Mouse (Mus musculus): ENCODE data around the gene Pank4. TPM values are rescaled to one million over a fixed set of nuclear protein-coding genes. Genes with fewer than 3 reads are reported as not detected.

Pank4 gene
- polyA plus RNA-seq, 1 experiment from 2014 or later, result 47.2 TPM

- WGBS, result 19% methylated on average over 20 of the region's 20 CpGs
- Histone ChIP-seq H3K4me1 (replicated peaks; ENCODE audit: control insufficient read depth, insufficient read depth, low read length) (peaks cover 26% of the 10 kb centered on the region), H3K9ac (ENCODE audit: low read depth, low read length) (no peak overlapping the region), H3K4me3 (ENCODE audit: low read depth, low read length) (peak overlapping the region; percentile 41), H3K27ac (ENCODE audit: low read depth, low read length) (no peak overlapping the region), H3K9me3 (ENCODE audit: control insufficient read depth, low read length) (no peaks in the 10 kb centered on the region), H3K36me3 (ENCODE audit: control insufficient read depth, insufficient read depth, low read length) (no peaks in the 10 kb centered on the region), H3K27me3 (replicated peaks; ENCODE audit: control insufficient read depth, insufficient read depth, low read length) (peaks cover 84% of the 10 kb centered on the region), H3K4me2 (peak overlapping the region; percentile 57)
- ATAC-seq (replicated peaks; ENCODE audit: low FRiP score) (no peak), DNase-seq (ENCODE audit: low spot score) (no peak)
Observed at GRCm38 (mm10) chr4:154960021-154960689, 3.8 kb upstream of the Pank4 start.

- Histone ChIP-seq H3K27me3 (replicated peaks; ENCODE audit: control insufficient read depth, insufficient read depth, low read length) (peaks cover 78% of the 10 kb centered on the region), H3K9me3 (ENCODE audit: control insufficient read depth, low read length) (no peaks in the 10 kb centered on the region), H3K36me3 (ENCODE audit: control insufficient read depth, insufficient read depth, low read length) (no peaks in the 10 kb centered on the region), H3K4me2 (peak within 1 kb of the TSS; percentile 57), H3K4me3 (ENCODE audit: low read depth, low read length) (peak within 1 kb of the TSS; percentile 41), H3K4me1 (replicated peaks; ENCODE audit: control insufficient read depth, insufficient read depth, low read length) (peaks cover 31% of the 10 kb centered on the region), H3K9ac (ENCODE audit: low read depth, low read length) (no peak within 1 kb of the TSS), H3K27ac (ENCODE audit: low read depth, low read length) (no peak within 1 kb of the TSS)
- ATAC-seq (replicated peaks; ENCODE audit: low FRiP score), result no peak
- WGBS, result 1% methylated on average over 65 of the region's 65 CpGs
- DNase-seq (ENCODE audit: low spot score), result no peak
Observed at GRCm38 (mm10) chr4:154960690-154961225, 3.2 kb upstream of the Pank4 start, which contains the start of gene Hes5. Hes5 (plus strand) TSS chr4:154960923.

DNA sequence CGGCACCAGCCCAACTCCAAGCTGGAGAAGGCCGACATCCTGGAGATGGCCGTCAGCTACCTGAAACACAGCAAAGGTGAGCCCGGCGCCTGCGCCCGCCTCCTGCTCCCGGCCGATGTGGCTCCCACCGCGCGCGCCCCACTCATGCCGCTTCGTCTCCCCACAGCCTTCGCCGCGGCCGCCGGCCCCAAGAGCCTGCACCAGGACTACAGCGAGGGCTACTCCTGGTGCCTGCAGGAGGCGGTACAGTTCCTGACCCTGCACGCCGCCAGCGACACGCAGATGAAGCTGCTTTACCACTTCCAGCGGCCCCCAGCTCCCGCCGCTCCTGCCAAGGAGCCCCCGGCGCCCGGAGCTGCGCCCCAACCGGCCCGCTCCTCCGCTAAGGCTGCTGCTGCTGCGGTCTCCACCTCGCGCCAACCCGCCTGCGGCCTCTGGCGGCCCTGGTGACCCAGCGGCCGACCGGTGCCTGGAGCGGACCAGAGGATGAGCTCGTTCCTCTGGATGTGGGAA is 2.6 kb upstream of the Pank4 start:
- Histone ChIP-seq H3K27ac (ENCODE audit: low read depth, low read length) (no peak overlapping the region), H3K9me3 (ENCODE audit: control insufficient read depth, low read length) (no peaks in the 10 kb centered on the region), H3K9ac (ENCODE audit: low read depth, low read length) (no peak overlapping the region), H3K4me1 (replicated peaks; ENCODE audit: control insufficient read depth, insufficient read depth, low read length) (peaks cover 36% of the 10 kb centered on the region), H3K27me3 (replicated peaks; ENCODE audit: control insufficient read depth, insufficient read depth, low read length) (peaks cover 73% of the 10 kb centered on the region), H3K4me3 (ENCODE audit: low read depth, low read length) (peak overlapping the region; percentile 41), H3K36me3 (ENCODE audit: control insufficient read depth, insufficient read depth, low read length) (peaks cover 2% of the 10 kb centered on the region; the same call in 1 of the 2 replicates), H3K4me2 (peak overlapping the region; percentile 57)
- ATAC-seq (replicated peaks; ENCODE audit: low FRiP score), result no peak
- DNase-seq (ENCODE audit: low spot score), result no peak
- WGBS, result under 1% methylated on average over 47 of the region's 47 CpGs

- H3K27ac ChIP-seq (ENCODE audit: low read depth, low read length), result no peak overlapping the region
- no peak overlapping the region; the same call in 1 of the 2 replicates for H3K4me2 ChIP-seq
- H3K36me3 ChIP-seq (ENCODE audit: control insufficient read depth, insufficient read depth, low read length), result peaks cover 3% of the 10 kb centered on the region; the same call in 1 of the 2 replicates
- peaks cover 38% of the 10 kb centered on the region for H3K4me1 ChIP-seq (replicated peaks; ENCODE audit: control insufficient read depth, insufficient read depth, low read length)
- no peaks in the 10 kb centered on the region for H3K9me3 ChIP-seq (ENCODE audit: control insufficient read depth, low read length)
- H3K9ac ChIP-seq (ENCODE audit: low read depth, low read length), result no peak overlapping the region
- ATAC-seq (replicated peaks; ENCODE audit: low FRiP score), result no peak
- 17% methylated on average over 13 of the region's 13 CpGs for WGBS
- H3K4me3 ChIP-seq (ENCODE audit: low read depth, low read length), result peak overlapping the region; percentile 41
- no peak for DNase-seq (ENCODE audit: low spot score)
- H3K27me3 ChIP-seq (replicated peaks; ENCODE audit: control insufficient read depth, insufficient read depth, low read length), result peaks cover 67% of the 10 kb centered on the region
Observed at GRCm38 (mm10) chr4:154961911-154962310, 2.0 kb upstream of the Pank4 start.

DNA sequence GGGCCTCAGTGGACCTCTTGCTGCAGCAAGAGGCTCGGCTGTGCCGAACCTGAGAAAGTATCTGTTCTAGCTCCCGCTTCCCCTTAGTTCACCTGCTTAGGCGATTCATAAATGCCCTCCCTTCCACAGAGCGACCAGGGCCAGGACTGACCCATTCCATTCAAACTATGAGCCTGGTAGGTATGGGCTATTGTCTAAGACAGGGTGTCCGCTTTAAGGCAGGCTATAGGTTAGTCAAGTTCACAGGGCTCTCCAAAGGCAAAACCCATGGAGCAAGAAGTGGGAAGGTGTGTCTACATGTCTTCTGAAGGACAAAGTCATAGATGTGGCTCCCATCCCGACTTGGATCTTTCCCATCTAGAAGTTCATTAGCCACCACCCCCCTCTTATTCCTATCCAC is 1.2 kb upstream of the Pank4 start:
- Histone ChIP-seq H3K9me3 (ENCODE audit: control insufficient read depth, low read length) (no peaks in the 10 kb centered on the region), H3K4me2 (no peak overlapping the region), H3K27me3 (replicated peaks; ENCODE audit: control insufficient read depth, insufficient read depth, low read length) (peaks cover 59% of the 10 kb centered on the region), H3K27ac (ENCODE audit: low read depth, low read length) (no peak overlapping the region), H3K4me3 (ENCODE audit: low read depth, low read length) (no peak overlapping the region), H3K4me1 (replicated peaks; ENCODE audit: control insufficient read depth, insufficient read depth, low read length) (peaks cover 38% of the 10 kb centered on the region), H3K9ac (ENCODE audit: low read depth, low read length) (no peak overlapping the region), H3K36me3 (ENCODE audit: control insufficient read depth, insufficient read depth, low read length) (peaks cover 3% of the 10 kb centered on the region; the same call in 1 of the 2 replicates)
- DNase-seq (ENCODE audit: low spot score) (no peak), ATAC-seq (replicated peaks; ENCODE audit: low FRiP score) (no peak)
- 81% methylated on average over 7 of the region's 7 CpGs for WGBS

- Histone ChIP-seq H3K9ac (ENCODE audit: low read depth, low read length) (peak overlapping the region; percentile 94; the same call in 1 of the 2 replicates), H3K27ac (ENCODE audit: low read depth, low read length) (no peak overlapping the region), H3K4me2 (peak overlapping the region; percentile 59), H3K27me3 (replicated peaks; ENCODE audit: control insufficient read depth, insufficient read depth, low read length) (peaks cover 53% of the 10 kb centered on the region), H3K4me1 (replicated peaks; ENCODE audit: control insufficient read depth, insufficient read depth, low read length) (peaks cover 35% of the 10 kb centered on the region), H3K9me3 (ENCODE audit: control insufficient read depth, low read length) (no peaks in the 10 kb centered on the region), H3K4me3 (ENCODE audit: low read depth, low read length) (peak overlapping the region; percentile 92), H3K36me3 (ENCODE audit: control insufficient read depth, insufficient read depth, low read length) (peaks cover 3% of the 10 kb centered on the region; the same call in 1 of the 2 replicates)
- DNase-seq (ENCODE audit: low spot score) (no peak), ATAC-seq (replicated peaks; ENCODE audit: low FRiP score) (no peak)
- 45% methylated on average over 11 of the region's 11 CpGs for WGBS
Observed at GRCm38 (mm10) chr4:154963190-154963836, 610 bp upstream of the Pank4 start.

GRCm38 (mm10) chr4:154964581-154965235 is 785 bp downstream of the Pank4 start:
- Histone ChIP-seq H3K4me3 (ENCODE audit: low read depth, low read length) (peak overlapping the region; percentile 92), H3K27me3 (replicated peaks; ENCODE audit: control insufficient read depth, insufficient read depth, low read length) (peaks cover 39% of the 10 kb centered on the region), H3K36me3 (ENCODE audit: control insufficient read depth, insufficient read depth, low read length) (peaks cover 12% of the 10 kb centered on the region), H3K27ac (ENCODE audit: low read depth, low read length) (peak overlapping the region; percentile 97), H3K4me2 (peak overlapping the region; percentile 88), H3K4me1 (replicated peaks; ENCODE audit: control insufficient read depth, insufficient read depth, low read length) (peaks cover 32% of the 10 kb centered on the region), H3K9ac (ENCODE audit: low read depth, low read length) (peak overlapping the region; percentile 94), H3K9me3 (ENCODE audit: control insufficient read depth, low read length) (no peaks in the 10 kb centered on the region)
- peak; percentile 79 for ATAC-seq (replicated peaks; ENCODE audit: low FRiP score)
- DNase-seq (ENCODE audit: low spot score), result no peak
- WGBS, result under 1% methylated on average over 36 of the region's 36 CpGs

- Histone ChIP-seq H3K4me2 (peak overlapping the region; percentile 88), H3K4me1 (replicated peaks; ENCODE audit: control insufficient read depth, insufficient read depth, low read length) (peaks cover 25% of the 10 kb centered on the region), H3K9ac (ENCODE audit: low read depth, low read length) (peak overlapping the region; percentile 13; the same call in 1 of the 2 replicates), H3K27me3 (replicated peaks; ENCODE audit: control insufficient read depth, insufficient read depth, low read length) (peaks cover 27% of the 10 kb centered on the region), H3K9me3 (ENCODE audit: control insufficient read depth, low read length) (no peaks in the 10 kb centered on the region), H3K27ac (ENCODE audit: low read depth, low read length) (no peak overlapping the region), H3K36me3 (ENCODE audit: control insufficient read depth, insufficient read depth, low read length) (peaks cover 24% of the 10 kb centered on the region), H3K4me3 (ENCODE audit: low read depth, low read length) (peak overlapping the region; percentile 92)
- ATAC-seq (replicated peaks; ENCODE audit: low FRiP score) (no peak), DNase-seq (ENCODE audit: low spot score) (no peak)
- 89% methylated on average over 3 of the region's 3 CpGs for WGBS
Observed at GRCm38 (mm10) chr4:154965856-154966255, 1.9 kb downstream of the Pank4 start.

Data from liver, embryonic 11.5 days (tissue).